Mouse (Mus musculus): ENCODE data around the gene Rbpjl.

Gene Rbpjl

DNA sequence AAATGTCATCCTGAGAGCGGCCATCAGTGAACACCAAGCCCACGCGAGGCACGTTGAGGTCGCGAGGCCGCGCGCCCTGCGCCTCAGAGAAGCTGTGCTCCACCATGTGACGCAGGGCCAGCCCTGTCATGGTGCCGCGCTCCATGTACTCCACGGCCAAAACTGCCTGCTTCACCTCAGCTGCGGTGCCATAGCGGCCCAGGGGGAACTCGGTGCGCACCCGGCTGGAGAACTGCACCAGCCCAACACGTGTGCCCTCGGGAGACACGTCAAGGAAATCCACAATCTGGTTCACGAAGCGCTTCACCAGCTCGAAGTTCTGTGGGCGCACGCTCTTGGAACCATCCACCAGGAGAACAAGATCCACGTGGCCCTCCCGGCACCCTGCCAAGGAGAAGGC is 9.8 kb upstream of the Rbpjl start:
- DNase-seq (ENCODE audit: low spot score), result no peak

DNA sequence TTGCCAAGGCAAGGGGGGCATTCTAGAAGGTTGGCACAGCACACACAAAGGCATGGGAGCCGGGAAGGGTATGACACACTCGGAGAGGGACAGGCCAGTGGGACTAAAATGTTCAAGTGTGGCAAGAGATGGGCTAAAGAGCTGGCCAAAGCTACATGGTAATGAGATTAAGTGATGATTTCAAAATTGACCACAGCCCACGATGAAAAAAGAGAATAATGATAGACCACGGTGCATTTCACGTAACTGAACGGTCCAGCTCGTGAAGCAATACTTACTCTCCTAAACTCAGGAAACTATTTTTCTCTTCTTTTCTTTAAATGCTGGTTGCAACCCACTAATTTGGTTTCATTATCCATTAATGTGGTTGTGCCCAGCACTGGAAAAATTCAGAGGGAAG is 6.9 kb upstream of the Rbpjl start:
- no peak for DNase-seq (ENCODE audit: low spot score)

DNA sequence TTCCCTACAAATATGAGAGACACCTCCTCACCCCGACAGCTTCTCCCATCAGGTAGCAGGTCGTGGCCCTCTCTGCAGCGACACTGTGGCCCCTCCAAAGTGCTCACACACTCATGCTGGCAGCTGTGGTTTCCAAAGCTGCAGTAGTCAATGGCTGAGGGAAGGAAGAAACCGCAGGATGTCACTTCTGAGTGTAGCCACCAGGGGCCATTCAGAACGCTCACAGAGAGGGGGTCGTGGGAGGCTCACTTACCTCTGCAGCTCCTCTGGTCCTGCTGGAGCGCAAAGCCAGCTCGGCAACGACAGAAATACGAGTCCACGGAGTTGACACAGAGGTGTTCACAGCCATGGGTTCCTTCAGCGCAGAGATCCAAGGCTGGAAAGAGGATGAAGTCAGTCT is 6.0 kb upstream of the Rbpjl start:
- DNase-seq (ENCODE audit: low spot score), result no peak

- DNase-seq (ENCODE audit: low spot score), result no peak
Observed at GRCm38 (mm10) chr2:164403396-164404081, 598 bp downstream of the Rbpjl start.

GRCm38 (mm10) chr2:164404082-164404990 is 1.4 kb downstream of the Rbpjl start:
- DNase-seq (ENCODE audit: low spot score), result peak; percentile 67

DNA sequence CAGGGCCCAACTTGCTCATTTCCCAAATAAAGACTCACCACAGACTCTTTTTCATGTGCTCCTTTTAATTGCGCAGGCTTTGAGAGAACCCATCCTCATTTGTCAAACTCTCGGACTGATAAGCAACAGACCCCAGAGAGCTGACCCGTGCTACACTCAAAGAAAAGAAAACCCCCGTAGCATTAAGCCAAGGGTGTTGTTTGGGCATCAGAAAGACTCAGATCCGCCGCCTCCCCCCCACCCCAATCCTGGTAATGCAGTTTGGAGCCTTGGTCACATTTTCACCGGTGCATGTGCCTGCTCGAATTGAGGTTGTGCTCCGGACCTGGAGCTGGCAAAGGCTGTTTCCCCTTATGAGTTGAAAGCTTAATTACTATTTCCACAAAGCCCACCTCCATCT is 2.1 kb downstream of the Rbpjl start, which contains the start of gene Matn4:
TSS of gene Matn4 (minus strand) at position 101 of the 400 bp plus-strand sequence.
- DNase-seq (ENCODE audit: low spot score), result no peak

- DNase-seq (ENCODE audit: low spot score), result no peak
Observed at GRCm38 (mm10) chr2:164405519-164405918, 2.6 kb downstream of the Rbpjl start.

- peak; percentile 85 for DNase-seq (ENCODE audit: low spot score)
Observed at GRCm38 (mm10) chr2:164407708-164408107, 4.8 kb downstream of the Rbpjl start.

GRCm38 (mm10) chr2:164414167-164414566 is 11.2 kb downstream of the Rbpjl start:
- DNase-seq (ENCODE audit: low spot score), result no peak

- DNase-seq (ENCODE audit: low spot score), result no peak
Observed at GRCm38 (mm10) chr2:164414581-164414980, 11.6 kb downstream of the Rbpjl start.

DNA sequence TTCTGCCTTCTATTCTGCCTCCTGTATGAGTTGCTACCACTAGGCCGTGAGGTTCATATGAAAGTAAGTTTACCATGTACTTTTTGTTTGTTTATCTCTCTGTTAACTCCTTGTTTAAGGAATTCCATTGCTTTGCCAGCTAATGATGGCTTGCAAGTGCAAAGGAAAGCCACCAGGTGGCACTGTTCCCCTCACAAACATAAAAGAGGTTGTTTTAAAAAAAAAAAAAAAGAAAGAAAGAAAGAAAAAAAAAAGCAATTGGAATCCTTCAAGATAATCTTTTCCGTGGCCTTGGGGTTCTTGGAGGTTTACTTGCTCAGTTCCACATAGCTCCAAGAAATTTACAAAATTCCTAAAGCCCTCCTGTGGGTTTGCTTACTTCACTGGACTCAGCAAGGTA is 14.3 kb downstream of the Rbpjl start:
- DNase-seq (ENCODE audit: low spot score), result peak; percentile 68

DNA sequence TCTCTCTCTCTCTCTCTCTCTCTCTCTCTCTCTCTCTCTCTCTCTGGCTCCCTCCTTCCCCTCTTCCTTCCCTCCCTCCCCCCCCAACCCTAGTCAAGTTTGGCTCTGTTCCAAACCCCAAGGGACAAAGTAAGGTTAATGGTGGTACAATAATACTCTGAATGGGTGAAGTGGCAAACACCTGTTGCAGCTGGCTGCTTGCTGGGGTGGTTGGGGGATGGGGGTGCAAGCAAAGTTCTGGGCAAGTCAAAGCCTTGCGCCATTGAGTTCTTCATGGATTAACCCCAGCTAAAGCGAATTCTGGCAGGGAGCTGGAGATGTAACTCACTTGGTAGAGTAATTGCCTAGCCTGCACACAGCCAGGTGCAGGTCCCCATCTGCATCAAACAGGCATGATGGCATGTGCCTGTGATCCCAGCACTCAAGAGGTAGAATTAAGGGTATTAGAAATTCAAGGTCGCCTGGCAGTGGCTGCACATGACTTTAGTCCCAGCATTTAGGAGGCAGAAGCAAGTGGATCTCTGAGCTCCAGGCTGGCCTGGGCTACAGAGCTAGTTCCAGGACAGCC is 15.5 kb downstream of the Rbpjl start:
- no peak for DNase-seq (ENCODE audit: low spot score)

GRCm38 (mm10) chr2:164419489-164419888 is 16.5 kb downstream of the Rbpjl start:
- DNase-seq (ENCODE audit: low spot score), result no peak

GRCm38 (mm10) chr2:164421306-164421705 is 18.4 kb downstream of the Rbpjl start:
- DNase-seq (ENCODE audit: low spot score), result no peak

DNA sequence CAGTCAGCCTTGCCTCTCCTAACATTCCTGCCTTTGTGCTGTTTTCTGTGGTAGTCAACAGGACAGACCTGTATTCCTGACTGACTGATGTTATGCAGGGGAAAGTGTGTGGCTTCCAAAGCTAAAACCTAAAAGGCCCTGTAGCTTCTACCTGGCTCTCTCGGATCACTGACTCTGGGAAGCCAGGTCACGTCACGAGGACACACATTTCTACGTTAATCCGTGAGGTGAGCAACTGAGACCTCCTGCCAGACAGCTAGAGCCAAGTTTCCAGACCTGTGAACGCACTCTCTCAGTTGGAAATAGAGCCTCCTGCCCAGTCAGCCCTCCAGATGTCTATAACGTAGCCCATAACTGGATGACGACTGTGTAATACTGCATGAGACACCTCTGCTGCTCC is 19.0 kb downstream of the Rbpjl start:
- DNase-seq (ENCODE audit: low spot score), result no peak

DNA sequence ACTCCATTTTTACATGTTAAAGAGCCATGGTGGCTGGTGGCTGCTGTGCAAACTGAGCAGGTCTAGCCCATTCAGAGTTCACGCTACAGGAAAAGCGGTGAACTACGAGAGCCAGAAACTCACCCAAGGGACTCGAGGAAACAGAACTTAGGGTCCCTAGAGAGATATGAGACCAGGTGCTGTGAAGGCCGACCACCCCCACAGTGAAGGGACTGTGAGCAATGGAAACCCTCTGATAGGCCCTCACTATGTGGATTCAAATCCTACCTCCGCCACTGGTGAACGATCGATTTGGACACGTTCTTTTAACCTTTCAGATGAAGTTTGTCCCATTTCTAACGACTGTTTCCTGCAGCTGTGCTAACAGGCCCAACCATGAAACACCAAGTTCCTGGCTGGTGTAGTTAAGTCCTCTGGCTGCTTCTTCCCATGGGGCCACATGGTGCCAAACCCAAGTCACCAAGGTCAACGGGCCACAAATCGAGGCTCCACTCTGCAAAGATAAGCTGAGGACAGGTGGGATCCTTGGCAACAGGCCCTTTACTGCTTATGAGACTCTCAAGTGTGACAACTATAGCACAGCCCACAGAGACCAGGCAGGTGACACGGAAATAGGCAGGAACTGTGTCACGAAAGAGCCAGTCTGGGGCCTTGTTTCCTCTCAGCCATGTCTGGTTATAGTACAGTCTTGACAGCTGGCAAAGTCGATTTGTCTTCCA is 19.9 kb downstream of the Rbpjl start:
- DNase-seq (ENCODE audit: low spot score), result no peak

DNA sequence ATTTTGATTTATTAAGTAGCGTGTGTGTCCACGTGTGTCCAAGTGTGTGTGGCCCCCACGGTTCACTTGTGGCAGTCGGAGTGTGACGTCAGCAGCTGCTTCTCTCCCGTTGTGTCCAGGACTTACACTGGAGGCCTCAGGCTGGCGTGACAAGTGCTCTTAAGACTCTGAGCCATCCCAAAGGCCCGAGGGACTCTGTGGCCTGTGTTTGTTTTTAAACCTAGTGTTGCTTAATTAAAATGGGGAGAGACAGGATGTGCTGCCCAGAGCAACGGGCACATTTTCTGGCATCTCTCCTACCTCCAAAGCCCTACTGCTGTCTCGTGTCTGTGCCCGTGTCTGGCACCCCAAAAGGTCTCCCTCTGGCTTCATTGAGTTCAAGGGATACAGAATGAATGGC is 20.5 kb downstream of the Rbpjl start:
- no peak for DNase-seq (ENCODE audit: low spot score)

- no peak for DNase-seq (ENCODE audit: low spot score)
Observed at GRCm38 (mm10) chr2:164424406-164424805, 21.5 kb downstream of the Rbpjl start.

DNA sequence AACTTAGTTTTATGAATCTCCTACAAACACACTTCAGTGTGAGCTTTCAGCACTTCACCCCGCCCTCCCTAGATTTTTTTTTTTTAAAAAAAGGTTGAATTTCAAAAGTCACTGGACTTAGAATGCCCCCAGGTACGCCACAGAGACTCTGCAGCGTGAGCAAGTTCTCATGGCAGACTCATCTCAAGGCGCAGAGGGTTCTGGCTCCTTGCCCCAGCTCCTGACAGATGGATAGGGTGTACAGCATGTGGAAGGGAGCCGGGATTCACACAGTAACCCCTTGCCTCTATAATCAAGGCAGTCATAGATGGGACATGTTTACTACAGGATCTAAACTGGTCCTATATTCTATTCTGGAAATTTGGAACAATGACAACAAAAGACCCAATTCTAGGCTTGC is 22.5 kb downstream of the Rbpjl start:
- DNase-seq (ENCODE audit: low spot score), result no peak

GRCm38 (mm10) chr2:164426121-164426520 is 23.2 kb downstream of the Rbpjl start:
- peak; percentile 50 for DNase-seq (ENCODE audit: low spot score)

DNA sequence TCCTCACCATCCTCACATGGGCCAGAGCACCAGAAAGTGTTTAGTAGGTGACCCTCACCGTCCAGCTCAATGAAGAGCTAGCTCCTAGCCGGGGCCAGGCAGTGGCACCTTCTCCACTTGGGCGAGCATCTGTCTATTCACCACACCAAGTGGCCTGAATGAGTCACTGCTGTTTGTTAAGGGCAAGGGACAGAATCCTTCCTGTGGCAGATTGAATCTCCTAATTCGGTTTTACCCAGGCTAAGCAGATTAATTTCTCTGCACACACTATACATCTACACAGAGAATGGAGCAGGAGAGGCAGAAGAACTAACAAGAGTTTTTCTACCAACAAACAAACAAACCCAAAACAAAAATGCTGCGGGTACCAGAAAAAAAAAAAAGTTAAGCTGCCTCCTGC is 24.0 kb downstream of the Rbpjl start:
- no peak for DNase-seq (ENCODE audit: low spot score)

DNA sequence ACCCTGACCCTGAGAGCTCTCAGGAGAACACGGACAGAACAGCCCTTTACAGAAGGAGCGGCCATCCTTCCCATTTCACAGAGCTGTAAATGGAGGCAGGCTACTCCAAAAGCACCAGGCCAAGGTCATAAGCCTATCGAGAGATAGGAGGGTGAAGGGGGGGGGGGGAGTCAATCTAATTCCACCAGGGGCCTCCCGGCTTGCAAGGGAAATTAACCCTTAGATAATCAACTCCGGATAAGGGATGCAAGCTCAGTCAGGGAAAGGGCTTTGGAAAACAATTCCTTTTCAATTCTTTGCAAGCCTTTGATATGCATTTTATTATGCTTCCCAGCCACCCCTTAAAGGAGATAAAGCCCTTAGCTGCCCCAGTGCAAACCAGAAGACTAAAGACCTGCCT is 25.5 kb downstream of the Rbpjl start:
- DNase-seq (ENCODE audit: low spot score), result no peak
